Mouse (Mus musculus) Patski (cell line): ENCODE data around the gene Ecel1. TPM values are rescaled to one million over a fixed set of nuclear protein-coding genes. Genes with fewer than 3 reads are reported as not detected.

Source experiments
- ATAC-seq: fragments of 100-300 bp; one replicate; pipeline ENCODE4 v1.8.0; 2021
- CTCF ChIA-PET: fragments of 350-600 bp; sonication (Branson Sonifier 250); formaldehyde crosslinking; loops from one replicate; lab custom pipeline; 2022; ENCODE audit warnings: inconsistent platforms; lab: Charles Lee
- POLR2A ChIA-PET: fragments of 350-600 bp; sonication (Branson Sonifier 250); formaldehyde crosslinking; loops from one replicate; lab custom pipeline; 2022; ENCODE audit warnings: antibody characterized with exemption, inconsistent platforms; lab: Charles Lee
- DNase-seq: peaks from one replicate; pipeline ENCODE4 v3.0.0-alpha.2; 2011; ENCODE audit warnings: low read depth, low spot score
- H3K27me3 ChIP-seq: fragments of 371-371 bp; one replicate; pipeline ENCODE4 v1.5.1; 2021
- CTCF ChIP-seq: fragments of 100-300 bp; IDR thresholded peaks from one replicate; pipeline ENCODE4 v1.5.1; 2021
- in situ Hi-C: fragments of 300-500 bp; cut with MboI; formaldehyde crosslinking; loops from 3 replicates; pipeline ENCODE4 v1.11.1; 2018; ENCODE audit warnings: low pct_unique_long_range_greater_than_20kb, mixed read lengths
- polyA plus RNA-seq: library from polyadenylated mRNA; unstranded; gene quantifications from one replicate; pipeline ENCODE4 v1.2.3, GENCODE M21; 2021

Gene Ecel1
- polyA plus RNA-seq, 1 experiment from 2014 or later, result 0.45 TPM

DNA sequence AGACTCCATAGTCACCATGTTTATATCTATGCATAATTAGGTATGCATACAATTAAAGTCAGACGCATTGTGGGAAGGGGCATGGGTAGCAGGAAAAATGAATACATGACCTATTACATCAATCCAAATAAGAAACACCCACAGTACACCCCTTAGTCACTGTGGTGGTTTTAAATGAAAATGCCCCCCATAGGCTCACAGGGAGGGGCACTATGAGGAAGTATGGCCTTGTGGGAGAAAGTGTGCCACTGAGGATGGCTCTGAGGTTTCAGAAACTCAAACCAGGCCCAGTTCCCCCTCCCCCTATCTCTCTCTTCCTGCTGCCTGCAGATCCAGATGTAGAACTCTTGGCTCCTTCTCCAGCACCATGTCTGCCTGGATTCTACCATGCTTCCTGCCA, 52.4 kb downstream of the Ecel1 start:
- no peak for TF ChIP-seq CTCF
- ChIA-PET CTCF (no interaction called here), POLR2A (no interaction called here)
- ATAC-seq (no peak), DNase-seq (no peak)
- in situ Hi-C loops, result no loop called here
- no peaks in the 10 kb centered on the region for H3K27me3 ChIP-seq

- TF ChIP-seq CTCF, result no peak
- ChIA-PET POLR2A (no interaction called here), CTCF (interaction anchor here (1.4 kb wide), 1 partner anchor 14 kb away, joined by 3 read pairs; no protein-coding TSS in a partner anchor)
- ATAC-seq, result no peak
- H3K27me3 ChIP-seq, result peaks cover 3% of the 10 kb centered on the region
- no peak for DNase-seq
- in situ Hi-C loops, result no loop called here
Observed at GRCm38 (mm10) chr1:87102114-87102513, 54.2 kb downstream of the Ecel1 start.

- TF ChIP-seq CTCF, result no peak
- no peak for DNase-seq
- H3K27me3 ChIP-seq, result peaks cover 6% of the 10 kb centered on the region
- CTCF ChIA-PET, result interaction anchor here (1.4 kb wide), 1 partner anchor 14 kb away, joined by 3 read pairs; no protein-coding TSS in a partner anchor
- POLR2A ChIA-PET, result no interaction called here
- ATAC-seq, result no peak
- in situ Hi-C loops, result no loop called here
Observed at GRCm38 (mm10) chr1:87101411-87101810, 54.9 kb downstream of the Ecel1 start, which contains the start of gene Alpi. Alpi (minus strand) TSS chr1:87101606.

GRCm38 (mm10) chr1:87098358-87098975, 57.9 kb downstream of the Ecel1 start:
- peaks cover 6% of the 10 kb centered on the region for H3K27me3 ChIP-seq
- ATAC-seq (no peak), DNase-seq (no peak)
- ChIA-PET POLR2A (interaction anchor here (1.0 kb wide), 1 partner anchor 95 kb away, joined by 3 read pairs; no protein-coding TSS in a partner anchor), CTCF (no interaction called here)
- in situ Hi-C loops, result loop anchor here (5.0 kb wide), 1 partner anchor 89 kb away; no protein-coding TSS in a partner anchor
- no peak for TF ChIP-seq CTCF

Other genes with a start within 250 kb of the Ecel1 start
- gene Alppl2, start 66.6 kb downstream of the Ecel1 start, polyA plus RNA-seq, result not detected
- 0.04 TPM for gene Alpi, start 54.9 kb downstream of the Ecel1 start, polyA plus RNA-seq
- gene Akp3, start 31.5 kb downstream of the Ecel1 start, polyA plus RNA-seq, result 0.06 TPM
- gene Prss56, start 26.8 kb upstream of the Ecel1 start, polyA plus RNA-seq, result 0.06 TPM
- gene Chrnd, start 34.1 kb upstream of the Ecel1 start, polyA plus RNA-seq, result not detected
- not detected for gene Chrng, start 48.1 kb upstream of the Ecel1 start, polyA plus RNA-seq
- gene Eif4e2, start 57.4 kb upstream of the Ecel1 start, polyA plus RNA-seq, result 136 TPM
- gene Efhd1, start 107.8 kb upstream of the Ecel1 start, polyA plus RNA-seq, result 26.0 TPM
- 107 TPM for gene Gigyf2, start 170.5 kb upstream of the Ecel1 start, polyA plus RNA-seq
- gene Kcnj13, start 238.2 kb upstream of the Ecel1 start, polyA plus RNA-seq, result 0.41 TPM